Mouse (Mus musculus) heart, embryonic 12.5 days (tissue): Measurements from ENCODE around the gene Rph3a. TPM values are rescaled to one million over a fixed set of nuclear protein-coding genes. Genes with fewer than 3 reads are reported as not detected.

Source experiments
- ATAC-seq: fragments of 200-750 bp; cut with Nextera tagmentation; 2 replicates; pipeline ENCODE4 v1.8.0; 2017; ENCODE audit warnings: moderate TSS enrichment, moderate library complexity; ENCODE audit not compliant: insufficient number of reproducible peaks, low FRiP score
- H3K27ac ChIP-seq: fragments of 300-500 bp; sonication (generic); 2 replicates; pipeline ENCODE4 v1.5.1; 2016; ENCODE audit warnings: mild to moderate bottlenecking, moderate library complexity; ENCODE audit not compliant: poor library complexity, severe bottlenecking
- H3K27me3 ChIP-seq: fragments of 300-500 bp; sonication (generic); replicated peaks from 2 replicates; pipeline ENCODE4 v1.6.1; 2016; ENCODE audit warnings: mild to moderate bottlenecking, moderate library complexity
- H3K36me3 ChIP-seq: fragments of 300-500 bp; sonication (generic); 2 replicates; pipeline ENCODE4 v1.6.1; 2016; ENCODE audit warnings: mild to moderate bottlenecking, moderate library complexity
- H3K4me1 ChIP-seq: fragments of 300-500 bp; sonication (generic); replicated peaks from 2 replicates; pipeline ENCODE4 v1.6.1; 2016; ENCODE audit warnings: mild to moderate bottlenecking
- H3K4me2 ChIP-seq: fragments of 300-500 bp; sonication (generic); 2 replicates; pipeline ENCODE4 v1.6.1; 2016; ENCODE audit warnings: mild to moderate bottlenecking, moderate library complexity
- H3K4me3 ChIP-seq: fragments of 300-500 bp; sonication (generic); 2 replicates; pipeline ENCODE4 v1.5.1; 2016; ENCODE audit warnings: mild to moderate bottlenecking
- H3K9ac ChIP-seq: fragments of 300-500 bp; sonication (generic); 2 replicates; pipeline ENCODE4 v1.6.1; 2016; ENCODE audit warnings: mild to moderate bottlenecking, moderate library complexity
- H3K9me3 ChIP-seq: fragments of 300-500 bp; sonication (generic); replicated peaks from 2 replicates; pipeline ENCODE4 v1.6.1; 2016; ENCODE audit warnings: mild to moderate bottlenecking, moderate library complexity
- WGBS: fragments of 180-500 bp; shearing (Covaris S2); methylation state at CpG from one replicate; pipeline ENCODE4 v1.1.7; 2016; 5-methylcytosine and 5-hydroxymethylcytosine counted together
- polyA plus RNA-seq: library from polyadenylated mRNA; unstranded; fragments of >200 nt; fragmentation: Nextera tagmentation; extraction: Ambion mirVana; gene quantifications from 2 replicates; pipeline ENCODE4 v1.2.1, GENCODE M21; 2016

Rph3a gene
- polyA plus RNA-seq, 1 experiment from 2014 or later, result not detected

- no peak overlapping the region for H3K9ac ChIP-seq
- WGBS, result 54% methylated on average over 8 of the region's 8 CpGs
- ATAC-seq, result no peak
These were observed 35.4 kb downstream of the Rph3a start for GRCm38 (mm10) chr5:120974522-120974921.

DNA sequence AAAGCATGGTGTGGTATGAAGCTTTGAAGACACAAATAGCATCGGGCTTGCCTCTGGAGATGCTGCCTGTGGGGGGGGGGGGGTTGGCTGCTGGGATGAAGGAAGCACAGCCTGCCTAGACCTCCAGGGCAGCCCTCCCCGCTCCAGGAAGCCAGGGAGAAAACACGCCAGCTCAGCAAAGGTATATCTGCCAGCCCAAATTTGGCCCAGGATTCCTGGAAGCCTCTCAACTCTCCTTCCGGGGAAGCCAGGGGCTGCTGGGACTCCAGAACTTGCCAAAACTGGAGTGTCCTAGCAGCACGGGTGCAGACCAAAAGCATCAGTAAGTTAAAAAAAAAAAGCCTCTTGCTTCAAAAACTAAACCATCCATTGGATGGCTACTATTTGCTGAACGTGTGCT, 37.6 kb downstream of the Rph3a start:
- no peak overlapping the region for H3K4me3 ChIP-seq
- no peak for ATAC-seq
- no peaks in the 10 kb centered on the region for H3K4me1 ChIP-seq
- WGBS, result 74% methylated on average over 6 of the region's 6 CpGs
- H3K4me2 ChIP-seq, result no peak overlapping the region
- no peaks in the 10 kb centered on the region for H3K9me3 ChIP-seq
- no peaks in the 10 kb centered on the region for H3K36me3 ChIP-seq
- peaks cover 12% of the 10 kb centered on the region; the same call in 1 of the 2 replicates for H3K27me3 ChIP-seq
- H3K9ac ChIP-seq, result no peak overlapping the region
- H3K27ac ChIP-seq, result no peak overlapping the region

More at GRCm38 (mm10) chr5:120974522-120974921, 35.4 kb downstream of the Rph3a start:
- 0 out of 2 replicates have a peak, but pooled peaks cover 3% of the 10 kb centered on the region for H3K9me3 ChIP-seq
- H3K4me2 ChIP-seq, result no peak overlapping the region
- H3K4me1 ChIP-seq, result no peaks in the 10 kb centered on the region
- H3K27ac ChIP-seq, result no peak overlapping the region
- peaks cover 12% of the 10 kb centered on the region; the same call in 1 of the 2 replicates for H3K27me3 ChIP-seq
- H3K36me3 ChIP-seq, result no peaks in the 10 kb centered on the region
- H3K4me3 ChIP-seq, result no peak overlapping the region

- Histone ChIP-seq H3K4me1 (no peaks in the 10 kb centered on the region), H3K27me3 (peaks cover 12% of the 10 kb centered on the region; the same call in 1 of the 2 replicates), H3K27ac (no peak overlapping the region), H3K9ac (no peak overlapping the region), H3K9me3 (no peaks in the 10 kb centered on the region), H3K36me3 (no peaks in the 10 kb centered on the region), H3K4me3 (no peak overlapping the region), H3K4me2 (no peak overlapping the region)
- no peak for ATAC-seq
- 81% methylated on average over 1 of the region's 1 CpGs for WGBS
These were observed 38.6 kb downstream of the Rph3a start for GRCm38 (mm10) chr5:120971326-120971725.

DNA sequence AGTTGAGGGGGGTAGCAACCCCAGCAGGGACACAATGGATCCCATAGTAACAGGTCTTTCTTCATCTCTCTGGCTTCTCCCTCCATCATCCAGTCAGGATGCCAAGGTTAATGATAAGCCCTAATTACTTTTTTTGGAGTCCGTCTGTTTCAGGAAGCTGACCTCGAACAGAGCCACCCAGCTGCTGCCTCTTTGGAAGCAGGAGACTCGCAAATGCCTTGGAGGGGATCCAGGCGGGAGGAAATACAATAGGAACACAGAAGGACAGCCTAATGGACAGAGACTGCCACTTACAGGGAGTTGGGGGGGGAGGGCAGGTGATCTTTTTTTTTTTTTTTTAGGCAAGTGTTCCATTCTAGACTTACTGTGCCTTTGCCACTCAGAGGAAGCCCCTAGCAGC, 40.2 kb downstream of the Rph3a start:
- Histone ChIP-seq H3K4me2 (no peak overlapping the region), H3K27me3 (peaks cover 12% of the 10 kb centered on the region; the same call in 1 of the 2 replicates), H3K27ac (no peak overlapping the region), H3K9me3 (no peaks in the 10 kb centered on the region), H3K9ac (no peak overlapping the region), H3K4me1 (no peaks in the 10 kb centered on the region), H3K4me3 (no peak overlapping the region), H3K36me3 (no peaks in the 10 kb centered on the region)
- no peak for ATAC-seq
- WGBS, result 55% methylated on average over 4 of the region's 4 CpGs

- 82% methylated on average over 8 of the region's 8 CpGs for WGBS
- no peak for ATAC-seq
- H3K4me2 ChIP-seq, result no peak overlapping the region
These were observed 41.1 kb downstream of the Rph3a start for GRCm38 (mm10) chr5:120968799-120969198.

DNA sequence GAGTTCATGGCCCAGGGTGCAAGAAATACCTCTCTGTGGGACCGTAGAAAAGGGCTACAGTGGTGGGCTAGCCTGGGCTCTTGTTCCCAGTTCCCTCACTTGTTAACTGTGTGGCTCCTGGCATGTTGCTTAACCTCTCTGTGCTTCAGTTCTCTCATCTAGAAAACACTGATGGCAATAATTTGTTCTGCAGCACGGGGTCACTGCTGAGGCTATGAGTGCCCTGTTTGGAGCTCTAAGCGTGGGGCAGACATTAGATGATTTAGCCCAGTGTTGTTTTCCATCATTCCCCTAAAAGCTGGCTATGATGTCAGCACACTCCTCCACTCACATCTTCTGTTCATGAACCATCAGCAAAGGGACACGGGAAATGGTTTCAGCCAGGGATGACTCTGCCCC, 41.8 kb downstream of the Rph3a start:
- 69% methylated on average over 4 of the region's 4 CpGs for whole genome bisulfite sequencing
- no peaks in the 10 kb centered on the region for H3K4me1 ChIP-seq
- no peak for ATAC-seq

More at GRCm38 (mm10) chr5:120968799-120969198, 41.1 kb downstream of the Rph3a start:
- H3K4me1 ChIP-seq, result no peaks in the 10 kb centered on the region
- H3K27me3 ChIP-seq, result peaks cover 6% of the 10 kb centered on the region; the same call in 1 of the 2 replicates
- H3K36me3 ChIP-seq, result no peaks in the 10 kb centered on the region
- H3K27ac ChIP-seq, result no peak overlapping the region
- H3K9ac ChIP-seq, result no peak overlapping the region
- no peaks in the 10 kb centered on the region for H3K9me3 ChIP-seq
- H3K4me3 ChIP-seq, result no peak overlapping the region

GRCm38 (mm10) chr5:120967355-120968133, 42.3 kb downstream of the Rph3a start:
- no peaks in the 10 kb centered on the region for H3K4me1 ChIP-seq
- H3K36me3 ChIP-seq, result no peaks in the 10 kb centered on the region
- no peaks in the 10 kb centered on the region for H3K27me3 ChIP-seq
- H3K27ac ChIP-seq, result no peak overlapping the region
- H3K9ac ChIP-seq, result no peak overlapping the region
- ATAC-seq, result no peak
- no peak overlapping the region for H3K4me3 ChIP-seq
- no peak overlapping the region for H3K4me2 ChIP-seq
- WGBS, result 71% methylated on average over 13 of the region's 13 CpGs
- no peaks in the 10 kb centered on the region for H3K9me3 ChIP-seq

More for the DNA sequence above, 41.8 kb downstream of the Rph3a start:
- no peak overlapping the region for H3K9ac ChIP-seq
- no peak overlapping the region for H3K27ac ChIP-seq
- no peaks in the 10 kb centered on the region for H3K27me3 ChIP-seq
- no peaks in the 10 kb centered on the region for H3K36me3 ChIP-seq
- H3K9me3 ChIP-seq, result no peaks in the 10 kb centered on the region
- no peak overlapping the region for H3K4me3 ChIP-seq
- H3K4me2 ChIP-seq, result no peak overlapping the region

DNA sequence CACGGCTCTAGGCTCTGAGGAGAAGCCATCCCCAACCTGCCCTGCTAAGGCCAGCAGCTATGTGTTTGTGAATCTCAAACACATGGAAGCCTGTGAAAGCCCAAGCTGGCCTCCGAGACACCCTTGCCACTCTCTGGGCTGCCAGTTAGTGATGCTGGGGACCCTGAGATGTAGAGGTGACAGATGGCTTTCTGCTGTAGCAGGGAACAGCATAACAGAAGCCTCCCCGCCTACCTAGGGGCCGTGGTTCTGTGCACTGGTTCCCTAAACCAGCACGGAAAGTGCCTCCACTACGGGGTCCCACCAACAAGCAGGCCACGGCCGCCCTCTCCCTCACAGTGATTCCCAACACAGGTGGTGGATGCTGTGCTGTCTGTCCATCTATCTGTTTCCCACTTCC, 43.0 kb downstream of the Rph3a start:
- Histone ChIP-seq H3K4me2 (no peak overlapping the region), H3K27me3 (no peaks in the 10 kb centered on the region), H3K9me3 (no peaks in the 10 kb centered on the region), H3K27ac (no peak overlapping the region), H3K4me1 (no peaks in the 10 kb centered on the region), H3K9ac (no peak overlapping the region), H3K4me3 (no peak overlapping the region), H3K36me3 (no peaks in the 10 kb centered on the region)
- WGBS, result 76% methylated on average over 8 of the region's 8 CpGs
- ATAC-seq, result no peak

DNA sequence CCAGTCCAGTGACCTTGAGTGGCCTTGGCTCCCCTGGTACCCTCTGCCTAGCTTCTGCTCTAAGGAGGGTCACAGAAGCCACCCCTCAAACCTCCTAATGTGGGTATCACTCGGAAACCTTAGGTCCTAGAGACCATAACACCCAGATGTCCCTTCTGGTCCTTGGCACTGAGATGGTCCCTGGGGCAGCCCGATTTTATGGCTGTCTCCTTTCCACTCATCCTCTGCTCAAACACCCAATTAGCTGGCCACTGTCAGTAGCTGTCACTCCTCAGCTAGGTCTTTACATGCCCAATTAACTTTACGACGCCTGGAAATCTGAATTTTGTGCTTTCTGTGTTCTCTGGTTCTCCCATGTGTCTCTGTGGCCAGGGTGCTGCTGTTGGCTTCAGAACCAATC, 43.7 kb downstream of the Rph3a start:
- H3K27ac ChIP-seq, result no peak overlapping the region

GRCm38 (mm10) chr5:120961004-120961403, 48.9 kb downstream of the Rph3a start:
- H3K4me2 ChIP-seq, result no peak overlapping the region
- WGBS, result 47% methylated on average over 4 of the region's 4 CpGs
- H3K27me3 ChIP-seq, result no peaks in the 10 kb centered on the region
- no peak overlapping the region for H3K4me3 ChIP-seq
- H3K36me3 ChIP-seq, result no peaks in the 10 kb centered on the region
- peaks cover 12% of the 10 kb centered on the region; the same call in 1 of the 2 replicates for H3K9me3 ChIP-seq
- no peak overlapping the region for H3K27ac ChIP-seq
- no peak for ATAC-seq
- H3K4me1 ChIP-seq, result no peaks in the 10 kb centered on the region
- no peak overlapping the region for H3K9ac ChIP-seq

More for the DNA sequence above, 43.7 kb downstream of the Rph3a start:
- Histone ChIP-seq H3K4me1 (no peaks in the 10 kb centered on the region), H3K4me3 (no peak overlapping the region), H3K36me3 (no peaks in the 10 kb centered on the region), H3K9ac (no peak overlapping the region), H3K27me3 (no peaks in the 10 kb centered on the region), H3K4me2 (no peak overlapping the region), H3K9me3 (no peaks in the 10 kb centered on the region)
- ATAC-seq, result no peak
- 85% methylated on average over 4 of the region's 4 CpGs for WGBS

GRCm38 (mm10) chr5:120953974-120954373, 55.9 kb downstream of the Rph3a start:
- ATAC-seq, result no peak
- peaks cover 3% of the 10 kb centered on the region; the same call in 1 of the 2 replicates for H3K4me1 ChIP-seq
- H3K4me3 ChIP-seq, result no peak overlapping the region
- H3K36me3 ChIP-seq, result no peaks in the 10 kb centered on the region
- no peak overlapping the region for H3K9ac ChIP-seq
- H3K27ac ChIP-seq, result no peak overlapping the region
- H3K27me3 ChIP-seq, result 0 out of 2 replicates have a peak, but pooled peaks cover 3% of the 10 kb centered on the region
- H3K9me3 ChIP-seq, result peaks cover 7% of the 10 kb centered on the region; the same call in 1 of the 2 replicates
- WGBS, result 16% methylated on average over 5 of the region's 5 CpGs
- H3K4me2 ChIP-seq, result no peak overlapping the region
